Mouse (Mus musculus) forebrain, embryonic 15.5 days (tissue): Measurements from ENCODE around the gene Ak9. TPM values are rescaled to one million over a fixed set of nuclear protein-coding genes. Genes with fewer than 3 reads are reported as not detected.

Experiments used
- ATAC-seq: fragments of 200-750 bp; cut with Nextera tagmentation; replicated peaks from 2 replicates; pipeline ENCODE4 v1.8.0; 2017; ENCODE audit warnings: mild to moderate bottlenecking, moderate TSS enrichment, moderate library complexity
- H3K27ac ChIP-seq: fragments of 300-500 bp; sonication (generic); replicated peaks from 2 replicates; pipeline ENCODE4 v1.5.1; 2015; ENCODE audit warnings: mild to moderate bottlenecking, inconsistent platforms
- H3K27me3 ChIP-seq: fragments of 300-500 bp; sonication (generic); 2 replicates; pipeline ENCODE4 v1.6.1; 2015; ENCODE audit warnings: inconsistent platforms
- H3K36me3 ChIP-seq: fragments of 300-500 bp; sonication (generic); 2 replicates; pipeline ENCODE4 v1.6.1; 2015; ENCODE audit warnings: mild to moderate bottlenecking, inconsistent platforms
- H3K4me1 ChIP-seq: fragments of 300-500 bp; sonication (generic); 2 replicates; pipeline ENCODE4 v1.6.1; 2015; ENCODE audit warnings: inconsistent platforms
- H3K4me2 ChIP-seq: fragments of 300-500 bp; sonication (generic); replicated peaks from 2 replicates; pipeline ENCODE4 v1.6.1; 2015; ENCODE audit warnings: mild to moderate bottlenecking, inconsistent platforms
- H3K4me3 ChIP-seq: fragments of 300-500 bp; sonication (generic); 2 replicates; pipeline ENCODE4 v1.5.1; 2015; ENCODE audit warnings: mild to moderate bottlenecking, inconsistent platforms
- H3K9ac ChIP-seq: fragments of 300-500 bp; sonication (generic); replicated peaks from 2 replicates; pipeline ENCODE4 v1.6.1; 2015; ENCODE audit warnings: mild to moderate bottlenecking, inconsistent platforms
- H3K9me3 ChIP-seq: fragments of 300-500 bp; sonication (generic); 2 replicates; pipeline ENCODE4 v1.6.1; 2016; ENCODE audit warnings: inconsistent platforms
- WGBS: fragments of 180-500 bp; shearing (Covaris S2); methylation state at CpG from one replicate; pipeline ENCODE4 v1.1.7; 2015; ENCODE audit warnings: mixed read lengths; 5-methylcytosine and 5-hydroxymethylcytosine counted together
- polyA plus RNA-seq: library from polyadenylated mRNA; unstranded; fragments of >200 nt; fragmentation: Nextera tagmentation; extraction: Ambion mirVana; gene quantifications from 2 replicates; pipeline ENCODE4 v1.2.1, GENCODE M21; 2015

Ak9 gene
- polyA plus RNA-seq, 1 experiment from 2014 or later, result 0.20 TPM

DNA sequence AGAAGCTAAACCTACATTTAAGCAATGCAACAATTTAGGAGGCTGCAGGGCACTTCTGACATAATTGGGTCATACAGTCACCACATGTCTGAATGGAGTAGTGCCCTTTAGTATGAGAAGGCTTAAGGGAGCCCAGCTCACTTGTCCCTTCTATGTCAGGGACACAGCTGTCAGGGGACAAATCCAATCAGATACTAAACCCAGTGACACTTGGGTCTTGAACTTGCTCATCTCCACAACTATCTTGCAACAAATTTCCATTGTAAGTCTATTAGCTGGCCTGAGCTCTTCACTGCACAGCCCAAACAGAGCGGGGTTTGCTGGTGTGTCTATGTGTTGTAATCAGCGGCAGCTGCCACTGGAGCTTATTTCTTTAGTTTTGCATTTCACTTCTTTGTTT, 119.9 kb downstream of the Ak9 start:
- H3K9ac ChIP-seq, result no peak overlapping the region
- no peak overlapping the region for H3K4me2 ChIP-seq
- no peaks in the 10 kb centered on the region for H3K4me1 ChIP-seq
- H3K4me3 ChIP-seq, result no peak overlapping the region
- H3K36me3 ChIP-seq, result no peaks in the 10 kb centered on the region
- 76% methylated on average over 2 of the region's 2 CpGs for WGBS
- no peak for ATAC-seq
- H3K27me3 ChIP-seq, result no peaks in the 10 kb centered on the region
- no peaks in the 10 kb centered on the region for H3K9me3 ChIP-seq
- no peak overlapping the region for H3K27ac ChIP-seq

DNA sequence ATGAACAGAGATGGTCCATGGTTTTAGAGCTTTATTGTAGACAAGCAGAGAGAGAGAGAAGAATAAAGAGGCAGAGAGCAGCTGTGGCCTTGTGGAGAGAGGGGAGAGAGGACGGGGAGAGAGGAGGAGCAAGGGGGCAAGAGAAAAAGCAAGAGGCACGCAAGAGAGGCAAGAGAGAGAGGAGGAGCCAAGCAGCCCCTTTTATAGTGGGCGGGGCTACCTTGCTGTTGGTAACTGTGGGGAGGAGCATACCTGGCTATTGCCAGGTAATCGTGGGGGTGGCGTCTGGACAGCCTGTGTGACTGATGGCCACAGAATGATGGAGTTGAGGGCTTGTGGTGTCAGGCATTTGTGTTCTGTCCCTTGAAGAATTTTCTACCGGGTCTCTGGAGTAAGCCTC, 122.6 kb downstream of the Ak9 start:
- H3K4me1 ChIP-seq, result no peaks in the 10 kb centered on the region
- WGBS, result 58% methylated on average over 6 of the region's 6 CpGs
- ATAC-seq, result no peak
- H3K27ac ChIP-seq, result no peak overlapping the region
- no peak overlapping the region for H3K9ac ChIP-seq
- no peaks in the 10 kb centered on the region for H3K36me3 ChIP-seq
- no peak overlapping the region for H3K4me3 ChIP-seq
- H3K4me2 ChIP-seq, result no peak overlapping the region
- no peaks in the 10 kb centered on the region for H3K9me3 ChIP-seq
- H3K27me3 ChIP-seq, result no peaks in the 10 kb centered on the region

DNA sequence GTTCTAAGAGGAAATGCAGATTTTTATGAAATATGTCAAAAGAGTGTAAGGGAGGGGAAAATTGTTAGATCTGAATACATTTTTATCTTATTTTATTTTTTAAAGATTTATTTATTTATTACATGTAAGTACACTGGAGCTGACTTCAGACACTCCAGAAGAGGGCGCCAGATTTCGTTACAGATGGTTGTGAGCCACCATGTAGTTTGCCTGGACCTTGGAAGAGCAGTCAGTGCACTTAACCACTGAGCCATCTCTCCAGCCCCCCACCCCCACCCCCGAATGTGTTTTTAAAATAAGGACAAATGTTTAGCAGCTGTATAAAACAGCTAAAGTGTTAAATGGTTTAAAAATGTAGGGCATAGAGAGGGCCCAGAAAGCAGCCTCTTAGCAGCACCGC, 130.8 kb downstream of the Ak9 start:
- WGBS, result 26% methylated on average over 4 of the region's 4 CpGs
- no peak for ATAC-seq
- H3K27me3 ChIP-seq, result no peaks in the 10 kb centered on the region
- H3K9ac ChIP-seq, result no peak overlapping the region
- H3K4me3 ChIP-seq, result no peak overlapping the region
- no peak overlapping the region for H3K4me2 ChIP-seq
- H3K27ac ChIP-seq, result no peak overlapping the region
- H3K9me3 ChIP-seq, result no peaks in the 10 kb centered on the region
- H3K36me3 ChIP-seq, result no peaks in the 10 kb centered on the region
- H3K4me1 ChIP-seq, result no peaks in the 10 kb centered on the region

DNA sequence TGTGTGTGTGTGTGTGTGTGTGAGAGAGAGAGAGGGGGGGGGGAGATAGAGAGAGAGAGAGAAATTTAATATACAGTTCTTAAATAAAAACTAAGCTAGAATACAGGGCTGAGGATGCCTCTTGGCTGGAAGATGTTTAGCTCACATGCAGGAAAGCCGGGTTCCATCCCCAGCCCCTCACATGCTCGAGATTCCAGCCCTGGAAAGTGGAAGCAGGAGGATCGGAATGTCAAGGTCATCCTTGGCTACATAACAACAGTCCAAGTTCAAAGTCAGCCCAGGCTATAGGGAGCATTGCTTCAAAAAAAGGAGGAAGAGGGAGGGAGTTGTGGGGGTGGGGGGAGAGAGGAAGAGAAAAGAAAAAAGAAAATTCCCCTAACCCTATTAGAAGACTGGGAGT, 131.4 kb downstream of the Ak9 start:
- Histone ChIP-seq H3K9me3 (no peaks in the 10 kb centered on the region), H3K4me1 (no peaks in the 10 kb centered on the region), H3K27ac (no peak overlapping the region), H3K36me3 (no peaks in the 10 kb centered on the region), H3K4me3 (no peak overlapping the region), H3K4me2 (no peak overlapping the region), H3K9ac (no peak overlapping the region), H3K27me3 (no peaks in the 10 kb centered on the region)
- 47% methylated on average over 3 of the region's 3 CpGs for WGBS
- no peak for ATAC-seq

DNA sequence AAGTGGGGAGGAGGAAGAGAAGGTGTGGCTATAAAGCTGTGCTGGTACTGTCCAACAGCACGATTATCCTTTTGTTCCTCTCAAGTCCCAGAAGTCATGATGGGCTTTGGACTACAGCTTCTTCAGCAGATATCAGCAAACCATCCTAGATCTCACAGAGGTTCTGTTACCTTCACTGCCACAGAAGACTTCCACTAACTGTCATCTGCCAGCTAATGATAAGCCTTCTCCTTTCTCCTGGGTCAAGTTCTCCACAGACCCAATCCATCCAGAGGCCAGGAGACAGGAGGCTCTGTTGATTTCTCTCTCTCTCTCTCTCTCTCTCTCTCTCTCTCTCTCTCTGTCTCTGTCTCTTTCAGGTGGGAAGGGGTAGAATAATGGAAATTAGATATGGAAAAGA, 144.4 kb downstream of the Ak9 start:
- H3K9ac ChIP-seq, result no peak overlapping the region
- no peak for ATAC-seq

DNA sequence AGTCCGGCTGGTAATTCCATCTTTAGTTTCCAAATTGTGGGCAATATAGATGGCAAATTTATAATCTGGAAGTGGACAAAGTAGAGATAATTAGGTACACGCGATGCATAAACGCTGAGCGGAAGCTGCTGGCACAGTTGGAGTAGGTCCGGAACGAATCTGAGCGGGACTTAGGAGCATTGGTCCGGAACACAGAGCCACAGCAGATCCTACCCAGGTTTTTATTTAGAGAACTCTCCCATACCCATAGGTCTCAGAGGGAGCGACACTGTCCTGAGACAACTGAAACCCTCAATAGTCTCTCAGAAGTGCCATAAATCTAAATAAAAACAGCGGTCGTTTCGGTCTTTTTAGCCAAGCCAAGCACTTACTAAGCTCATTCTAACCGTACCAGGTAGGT, 145.9 kb downstream of the Ak9 start:
- Histone ChIP-seq H3K4me3 (peak overlapping the region; percentile 80), H3K4me1 (peaks cover 31% of the 10 kb centered on the region), H3K9me3 (no peaks in the 10 kb centered on the region), H3K36me3 (peaks cover 4% of the 10 kb centered on the region; the same call in 1 of the 2 replicates), H3K27me3 (no peaks in the 10 kb centered on the region), H3K4me2 (peak overlapping the region; percentile 65), H3K27ac (peak overlapping the region; percentile 75), H3K9ac (peak overlapping the region; percentile 75)
- ATAC-seq, result peak; percentile 68
- WGBS, result 8% methylated on average over 14 of the region's 14 CpGs

More for the DNA sequence above, 144.4 kb downstream of the Ak9 start:
- H3K4me2 ChIP-seq, result no peak overlapping the region
- peaks cover 18% of the 10 kb centered on the region for H3K4me1 ChIP-seq
- WGBS, result 96% methylated on average over 1 of the region's 1 CpGs
- no peaks in the 10 kb centered on the region; the same call in 1 of the 2 replicates for H3K36me3 ChIP-seq
- no peak overlapping the region for H3K4me3 ChIP-seq
- no peaks in the 10 kb centered on the region for H3K27me3 ChIP-seq
- no peaks in the 10 kb centered on the region for H3K9me3 ChIP-seq
- H3K27ac ChIP-seq, result no peak overlapping the region

DNA sequence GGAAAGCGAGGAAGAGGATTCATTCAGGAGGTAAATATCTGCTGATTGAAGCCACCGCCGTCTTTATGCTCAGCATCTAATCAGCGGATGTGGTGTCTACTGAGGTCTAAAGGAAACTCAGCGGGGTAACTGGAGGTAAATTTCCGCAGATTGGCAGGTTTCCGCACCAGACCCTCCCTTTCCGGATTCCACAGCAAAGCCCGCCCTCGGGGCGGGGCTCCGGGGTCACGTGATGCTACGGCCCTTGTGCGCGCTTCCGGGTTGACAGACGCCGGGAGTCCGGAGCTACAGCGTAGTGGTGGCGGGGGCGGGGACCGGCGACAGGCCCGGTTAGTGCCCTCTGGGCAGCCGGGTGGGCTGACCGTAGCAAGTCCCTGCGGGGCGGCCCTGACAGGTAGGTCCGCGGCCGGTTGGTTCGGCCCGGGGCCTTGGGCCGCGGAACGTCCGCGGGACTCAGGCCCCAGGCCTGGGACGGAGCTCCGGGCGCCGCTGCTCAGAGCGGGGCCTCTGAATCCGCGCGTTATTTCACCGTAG, 146.4 kb downstream of the Ak9 start, which contains the start of gene Zbtb24:
Zbtb24 (plus strand) TSS at position 247 of the 534 bp plus-strand sequence.
- ATAC-seq, result peak; percentile 94
- H3K4me3 ChIP-seq, result peak within 1 kb of the TSS; percentile 80
- under 1% methylated on average over 44 of the region's 49 CpGs for WGBS
- H3K4me2 ChIP-seq, result peak within 1 kb of the TSS; percentile 65
- H3K9me3 ChIP-seq, result no peaks in the 10 kb centered on the region
- H3K36me3 ChIP-seq, result peaks cover 8% of the 10 kb centered on the region
- H3K27me3 ChIP-seq, result no peaks in the 10 kb centered on the region
- H3K27ac ChIP-seq, result peak within 1 kb of the TSS; percentile 75
- H3K9ac ChIP-seq, result peak within 1 kb of the TSS; percentile 75
- H3K4me1 ChIP-seq, result peaks cover 31% of the 10 kb centered on the region

DNA sequence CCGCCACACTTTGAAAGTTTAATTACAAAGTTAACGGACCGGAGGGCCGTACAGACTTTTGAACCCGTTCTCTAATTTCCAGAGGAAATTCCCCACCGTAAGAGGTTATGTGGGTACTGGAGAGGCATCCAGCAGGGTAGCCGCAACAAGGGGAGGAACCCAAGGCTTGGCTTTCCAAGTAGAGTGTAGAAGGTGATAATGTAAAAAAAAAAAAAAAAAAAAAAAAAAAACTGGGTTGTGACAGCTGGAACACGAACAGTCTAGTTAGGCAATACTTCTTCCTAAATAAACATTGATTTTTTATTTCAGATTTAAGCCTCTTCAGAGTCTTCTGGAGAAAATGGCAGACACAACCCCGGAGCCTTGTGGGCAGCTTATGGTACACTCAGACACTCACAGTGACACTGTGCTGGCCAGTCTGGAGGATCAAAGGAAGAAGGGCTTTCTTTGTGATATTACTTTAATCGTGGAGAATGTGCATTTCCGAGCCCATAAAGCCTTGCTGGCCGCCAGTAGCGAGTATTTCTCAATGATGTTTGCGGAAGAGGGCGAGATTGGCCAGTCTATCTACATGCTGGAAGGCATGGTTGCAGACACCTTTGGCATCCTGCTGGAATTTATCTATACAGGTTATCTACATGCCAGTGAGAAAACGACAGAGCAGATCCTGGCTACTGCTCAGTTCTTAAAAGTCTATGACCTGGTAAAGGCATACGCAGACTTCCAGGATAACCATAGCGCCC, 147.2 kb downstream of the Ak9 start:
- Histone ChIP-seq H3K9ac (peak overlapping the region; percentile 75), H3K36me3 (peaks cover 14% of the 10 kb centered on the region), H3K27me3 (no peaks in the 10 kb centered on the region), H3K4me1 (peaks cover 31% of the 10 kb centered on the region), H3K9me3 (no peaks in the 10 kb centered on the region), H3K4me2 (peak overlapping the region; percentile 65), H3K4me3 (peak overlapping the region; percentile 80), H3K27ac (no peak overlapping the region)
- peak; percentile 21; the same call in 1 of the 2 replicates for ATAC-seq
- WGBS, result 57% methylated on average over 18 of the region's 18 CpGs

DNA sequence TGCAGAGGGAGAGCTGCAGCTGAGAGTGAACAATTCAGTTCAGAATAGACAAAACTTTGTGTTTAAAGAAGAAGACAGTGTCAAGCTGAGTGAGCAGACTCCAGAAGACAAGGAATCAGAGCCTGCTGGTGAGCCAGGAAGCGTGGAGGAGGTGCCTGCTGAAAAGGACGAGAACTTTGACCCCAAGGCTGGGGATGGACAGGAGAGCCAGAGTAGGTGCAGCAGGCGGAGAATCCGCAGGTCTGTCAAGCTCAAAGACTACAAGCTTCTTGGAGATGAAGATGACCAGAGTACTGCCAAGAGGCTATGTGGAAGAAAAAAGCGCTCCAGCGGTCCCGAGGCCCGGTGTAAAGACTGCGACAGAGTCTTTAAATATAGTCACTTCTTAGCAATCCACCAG, 147.9 kb downstream of the Ak9 start:
- no peak overlapping the region for H3K9ac ChIP-seq
- peaks cover 21% of the 10 kb centered on the region for H3K36me3 ChIP-seq
- no peak overlapping the region for H3K4me3 ChIP-seq
- H3K4me1 ChIP-seq, result peaks cover 31% of the 10 kb centered on the region
- no peaks in the 10 kb centered on the region for H3K27me3 ChIP-seq
- 95% methylated on average over 9 of the region's 9 CpGs for WGBS
- no peaks in the 10 kb centered on the region for H3K9me3 ChIP-seq
- ATAC-seq, result no peak
- H3K27ac ChIP-seq, result no peak overlapping the region
- H3K4me2 ChIP-seq, result no peak overlapping the region

GRCm38 (mm10) chr10:41452791-41453190, 149.0 kb downstream of the Ak9 start:
- Histone ChIP-seq H3K27ac (no peak overlapping the region), H3K9me3 (no peaks in the 10 kb centered on the region), H3K4me1 (peaks cover 31% of the 10 kb centered on the region), H3K9ac (no peak overlapping the region), H3K4me2 (no peak overlapping the region), H3K4me3 (no peak overlapping the region), H3K36me3 (peaks cover 23% of the 10 kb centered on the region), H3K27me3 (no peaks in the 10 kb centered on the region)
- ATAC-seq, result no peak
- whole genome bisulfite sequencing, result 97% methylated on average over 3 of the region's 3 CpGs

DNA sequence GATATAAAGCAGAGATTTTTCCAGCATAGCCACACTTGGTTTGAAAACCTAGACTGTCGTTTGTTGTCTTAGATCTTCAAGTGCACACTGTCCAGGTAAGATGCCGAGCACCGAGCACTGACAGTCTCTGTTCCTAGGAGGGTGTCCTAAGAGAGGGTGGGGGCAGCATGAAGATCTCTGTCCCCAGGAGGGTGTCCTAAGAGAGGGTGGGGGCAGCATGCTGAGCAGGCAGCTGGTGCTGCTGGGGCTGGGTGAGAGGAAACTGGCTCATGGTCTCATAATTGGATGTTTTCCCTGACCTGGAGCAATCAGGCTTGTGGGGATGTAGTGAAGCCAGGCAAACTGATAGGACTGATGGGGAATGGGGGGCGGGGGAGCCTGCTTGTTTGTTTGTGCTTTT, 156.2 kb downstream of the Ak9 start:
- Histone ChIP-seq H3K4me2 (no peak overlapping the region), H3K36me3 (peaks cover 34% of the 10 kb centered on the region), H3K27me3 (no peaks in the 10 kb centered on the region), H3K4me1 (no peaks in the 10 kb centered on the region), H3K4me3 (no peak overlapping the region), H3K9ac (no peak overlapping the region), H3K9me3 (no peaks in the 10 kb centered on the region), H3K27ac (no peak overlapping the region)
- ATAC-seq, result no peak
- 82% methylated on average over 4 of the region's 4 CpGs for WGBS

DNA sequence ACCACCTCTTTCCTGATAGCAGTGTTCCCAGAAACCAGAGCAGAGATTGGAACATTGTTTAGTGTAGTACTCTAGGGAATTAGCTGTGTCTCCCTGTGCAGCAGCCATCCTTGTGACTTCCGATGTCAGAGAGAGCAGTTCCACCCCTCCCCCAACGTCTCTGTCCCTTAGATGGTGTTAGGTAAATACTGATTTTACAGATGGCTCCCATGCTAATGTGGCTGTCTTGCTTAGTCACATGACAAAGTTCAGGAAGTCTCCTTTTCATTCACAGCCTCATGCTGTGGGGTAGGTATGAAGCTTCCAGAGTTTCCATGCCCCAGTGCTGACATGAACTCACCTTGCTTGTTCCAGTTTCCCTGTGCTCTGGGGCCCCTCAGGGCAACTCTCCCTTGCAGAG, 156.7 kb downstream of the Ak9 start:
- peaks cover 33% of the 10 kb centered on the region for H3K36me3 ChIP-seq
- no peak overlapping the region for H3K9ac ChIP-seq
- no peaks in the 10 kb centered on the region for H3K4me1 ChIP-seq

More for the DNA sequence above, 156.7 kb downstream of the Ak9 start:
- no peak overlapping the region for H3K4me3 ChIP-seq
- H3K9me3 ChIP-seq, result no peaks in the 10 kb centered on the region
- H3K4me2 ChIP-seq, result no peak overlapping the region
- H3K27ac ChIP-seq, result no peak overlapping the region
- no peaks in the 10 kb centered on the region for H3K27me3 ChIP-seq
- ATAC-seq, result no peak
- 36% methylated on average over 2 of the region's 2 CpGs for WGBS
